Mouse (Mus musculus) midbrain, embryonic 16.5 days (tissue): ENCODE measurements around the gene Prnp. TPM values are rescaled to one million over a fixed set of nuclear protein-coding genes. Genes with fewer than 3 reads are reported as not detected.
A peak's percentile ranks its signal among the peaks of the same experiment; 100 is the strongest.

Source experiments
- ATAC-seq: fragments of 200-750 bp; cut with Nextera tagmentation; 2 replicates; pipeline ENCODE4 v1.8.0; 2017; ENCODE audit warnings: moderate TSS enrichment
- H3K27ac ChIP-seq: fragments of 300-500 bp; sonication (generic); 2 replicates; pipeline ENCODE4 v1.5.1; 2014; ENCODE audit warnings: mild to moderate bottlenecking, low read length, mixed read lengths
- H3K27me3 ChIP-seq: fragments of 300-500 bp; sonication (generic); 2 replicates; pipeline ENCODE4 v1.6.1; 2014; ENCODE audit warnings: low read depth, low read length, mixed read lengths; ENCODE audit not compliant: control insufficient read depth, insufficient read depth
- H3K36me3 ChIP-seq: fragments of 300-500 bp; sonication (generic); 2 replicates; pipeline ENCODE4 v1.6.1; 2014; ENCODE audit warnings: mild to moderate bottlenecking, low read length, moderate library complexity, mixed read lengths; ENCODE audit not compliant: control insufficient read depth, insufficient read depth
- H3K4me1 ChIP-seq: fragments of 300-500 bp; sonication (generic); 2 replicates; pipeline ENCODE4 v1.6.1; 2014; ENCODE audit warnings: mild to moderate bottlenecking, low read length, mixed read lengths; ENCODE audit not compliant: control insufficient read depth, insufficient read depth
- H3K4me2 ChIP-seq: fragments of 300-500 bp; sonication (generic); 2 replicates; pipeline ENCODE4 v1.6.1; 2014; ENCODE audit warnings: mild to moderate bottlenecking, low read length, mixed read lengths
- H3K4me3 ChIP-seq: fragments of 300-500 bp; sonication (generic); 2 replicates; pipeline ENCODE4 v1.5.1; 2014; ENCODE audit warnings: low read depth, mild to moderate bottlenecking, low read length, moderate library complexity, mixed read lengths
- H3K9ac ChIP-seq: fragments of 300-500 bp; sonication (generic); 2 replicates; pipeline ENCODE4 v1.6.1; 2014; ENCODE audit warnings: low read depth, low read length, mixed read lengths
- H3K9me3 ChIP-seq: fragments of 300-500 bp; sonication (generic); replicated peaks from 2 replicates; pipeline ENCODE4 v1.6.1; 2014; ENCODE audit warnings: mild to moderate bottlenecking, low read length, mixed read lengths; ENCODE audit not compliant: control insufficient read depth, poor library complexity, severe bottlenecking
- WGBS: fragments of 180-500 bp; shearing (Covaris S2); extraction: QIAGEN DNeasy Blood & Tissue Kit; methylation state at CpG from one replicate; pipeline ENCODE4 v1.1.7; 2014; 5-methylcytosine and 5-hydroxymethylcytosine counted together
- polyA plus RNA-seq: library from polyadenylated mRNA; unstranded; fragments of >200 nt; fragmentation: Nextera tagmentation; extraction: Ambion mirVana; gene quantifications from 2 replicates; pipeline ENCODE4 v1.2.1, GENCODE M21; 2015

The Prnp gene
- polyA plus RNA-seq: 177 and 194 TPM in 2 replicates

GRCm38 (mm10) chr2:131909683-131910572 is at the start of gene Prnp, which contains the start of gene Prn:
Gene Prnp, plus strand, starts transcription at chr2:131909928.
Gene Prn, plus strand, starts transcription at chr2:131909957.
- H3K27me3 ChIP-seq: no peaks in the 10 kb centered on the region
- H3K9ac ChIP-seq: peak within 1 kb of the TSS; percentile 89
- no peaks in the 10 kb centered on the region for H3K36me3 ChIP-seq
- peak within 1 kb of the TSS; percentile 60 for H3K4me3 ChIP-seq
- H3K27ac ChIP-seq: peak within 1 kb of the TSS; percentile 91
- peak within 1 kb of the TSS; percentile 80 for H3K4me2 ChIP-seq
- peaks cover 37% of the 10 kb centered on the region for H3K4me1 ChIP-seq
- WGBS: 3% methylated on average over 52 of the region's 52 CpGs
- ATAC-seq: peak; percentile 95
- H3K9me3 ChIP-seq: no peaks in the 10 kb centered on the region

GRCm38 (mm10) chr2:131862617-131863275 is 47.0 kb upstream of the Prnp start:
- 18% methylated on average over 3 of the region's 3 CpGs for WGBS
- Histone ChIP-seq H3K4me3 (no peak overlapping the region), H3K36me3 (no peaks in the 10 kb centered on the region), H3K4me2 (no peak overlapping the region), H3K27me3 (no peaks in the 10 kb centered on the region), H3K9ac (no peak overlapping the region), H3K27ac (peak overlapping the region; percentile 26; the same call in 1 of the 2 replicates), H3K9me3 (no peaks in the 10 kb centered on the region; the same call in 1 of the 2 replicates), H3K4me1 (peaks cover 7% of the 10 kb centered on the region)
- peak; percentile 88 for ATAC-seq

- H3K4me1 ChIP-seq: peaks cover 7% of the 10 kb centered on the region
- no peak overlapping the region for H3K4me3 ChIP-seq
- no peak; the same call in 1 of the 2 replicates for ATAC-seq
- H3K27me3 ChIP-seq: no peaks in the 10 kb centered on the region
- H3K9me3 ChIP-seq: no peaks in the 10 kb centered on the region; the same call in 1 of the 2 replicates
- 79% methylated on average over 3 of the region's 3 CpGs for WGBS
- no peak overlapping the region for H3K27ac ChIP-seq
- no peaks in the 10 kb centered on the region for H3K36me3 ChIP-seq
- H3K9ac ChIP-seq: no peak overlapping the region
- no peak overlapping the region for H3K4me2 ChIP-seq
Observed at GRCm38 (mm10) chr2:131863472-131863871, 46.3 kb upstream of the Prnp start.

- Histone ChIP-seq H3K27me3 (no peaks in the 10 kb centered on the region), H3K4me3 (no peak overlapping the region), H3K36me3 (no peaks in the 10 kb centered on the region), H3K4me1 (peaks cover 7% of the 10 kb centered on the region), H3K9me3 (no peaks in the 10 kb centered on the region; the same call in 1 of the 2 replicates), H3K9ac (no peak overlapping the region), H3K4me2 (no peak overlapping the region), H3K27ac (no peak overlapping the region)
- 94% methylated on average over 2 of the region's 2 CpGs for WGBS
- ATAC-seq: no peak
Observed at GRCm38 (mm10) chr2:131864262-131864796, 45.4 kb upstream of the Prnp start.

GRCm38 (mm10) chr2:131866676-131867075 is 43.1 kb upstream of the Prnp start:
- Histone ChIP-seq H3K9me3 (no peaks in the 10 kb centered on the region; the same call in 1 of the 2 replicates), H3K27me3 (no peaks in the 10 kb centered on the region), H3K36me3 (no peaks in the 10 kb centered on the region), H3K4me2 (no peak overlapping the region), H3K4me3 (no peak overlapping the region), H3K9ac (no peak overlapping the region), H3K27ac (no peak overlapping the region), H3K4me1 (peaks cover 7% of the 10 kb centered on the region)
- no peak for ATAC-seq

GRCm38 (mm10) chr2:131868983-131869382 is 40.7 kb upstream of the Prnp start:
- ATAC-seq: no peak
- Histone ChIP-seq H3K27ac (no peak overlapping the region), H3K9ac (no peak overlapping the region), H3K4me1 (no peaks in the 10 kb centered on the region; the same call in 1 of the 2 replicates), H3K36me3 (no peaks in the 10 kb centered on the region), H3K4me2 (no peak overlapping the region), H3K9me3 (no peaks in the 10 kb centered on the region; the same call in 1 of the 2 replicates), H3K27me3 (no peaks in the 10 kb centered on the region), H3K4me3 (no peak overlapping the region)
- WGBS: 89% methylated on average over 5 of the region's 5 CpGs

- 91% methylated on average over 1 of the region's 1 CpGs for WGBS
- Histone ChIP-seq H3K36me3 (no peaks in the 10 kb centered on the region), H3K9me3 (no peaks in the 10 kb centered on the region), H3K4me3 (no peak overlapping the region), H3K27ac (no peak overlapping the region), H3K9ac (no peak overlapping the region), H3K4me1 (no peaks in the 10 kb centered on the region), H3K27me3 (no peaks in the 10 kb centered on the region), H3K4me2 (no peak overlapping the region)
- ATAC-seq: no peak
Observed at GRCm38 (mm10) chr2:131873376-131873775, 36.4 kb upstream of the Prnp start.

GRCm38 (mm10) chr2:131876551-131877265 is 33.0 kb upstream of the Prnp start:
- no peak for ATAC-seq
- 91% methylated on average over 7 of the region's 7 CpGs for WGBS
- Histone ChIP-seq H3K36me3 (no peaks in the 10 kb centered on the region), H3K4me3 (no peak overlapping the region), H3K4me1 (no peaks in the 10 kb centered on the region), H3K27ac (no peak overlapping the region), H3K4me2 (no peak overlapping the region), H3K9me3 (no peaks in the 10 kb centered on the region), H3K27me3 (no peaks in the 10 kb centered on the region), H3K9ac (no peak overlapping the region)
